Mouse (Mus musculus) heart, postnatal 14 days (tissue): Measurements from ENCODE around the gene Maz. TPM values are rescaled to one million over a fixed set of nuclear protein-coding genes. Genes with fewer than 3 reads are reported as not detected.

Experiments
- DNase-seq, 2 experiments: peaks; one replicate each; pipeline ENCODE4 v3.0.0; 2021 to 2022
- intact Hi-C: fragments of 180-260 bp; cut with DNase I; formaldehyde crosslinking; loops from one replicate; pipeline ENCODE4 v1.15.1; 2025
- total RNA-seq, 2 experiments: library from RNA; stranded (reverse); gene quantifications; 2 replicates each; pipeline ENCODE4 v1.2.3; 2021

Gene Maz
- total RNA-seq, 2 experiments from 2014 or later = 81.8 to 91.3 TPM

DNA sequence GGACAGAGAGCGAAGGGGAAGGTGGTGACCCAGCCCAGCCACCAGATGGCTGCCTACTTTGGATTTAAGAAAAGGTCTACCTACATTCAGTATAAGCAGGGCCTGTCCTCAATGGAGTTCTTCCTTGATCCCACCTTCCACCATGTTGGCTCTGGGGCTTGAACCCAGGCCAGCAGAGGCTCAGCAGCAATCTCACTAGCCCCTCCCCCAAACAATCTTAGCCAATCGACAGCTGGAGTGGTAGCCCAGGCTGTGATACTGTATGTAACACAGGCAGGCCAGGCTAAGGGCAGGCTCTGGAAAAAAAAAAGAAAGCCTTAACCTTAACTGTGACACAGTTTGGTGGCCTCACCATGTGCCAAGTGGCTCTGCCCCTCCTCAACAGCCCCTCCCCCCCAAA is 15.1 kb downstream of the Maz start:
- intact Hi-C loops = loop anchor here (10.0 kb wide), 1 partner anchor 93 kb away; no protein-coding TSS in a partner anchor
- DNase-seq = no peak

GRCm38 (mm10) chr7:127011051-127011450 is 15.8 kb downstream of the Maz start:
- DNase-seq = no peak
- intact Hi-C loops = loop anchor here (10.0 kb wide), 1 partner anchor 94 kb away; no protein-coding TSS in a partner anchor

- no peak for DNase-seq
- intact Hi-C loops = loop anchor here (10.0 kb wide), 1 partner anchor 95 kb away; no protein-coding TSS in a partner anchor
Observed at GRCm38 (mm10) chr7:127009307-127010085, 17.3 kb downstream of the Maz start.

DNA sequence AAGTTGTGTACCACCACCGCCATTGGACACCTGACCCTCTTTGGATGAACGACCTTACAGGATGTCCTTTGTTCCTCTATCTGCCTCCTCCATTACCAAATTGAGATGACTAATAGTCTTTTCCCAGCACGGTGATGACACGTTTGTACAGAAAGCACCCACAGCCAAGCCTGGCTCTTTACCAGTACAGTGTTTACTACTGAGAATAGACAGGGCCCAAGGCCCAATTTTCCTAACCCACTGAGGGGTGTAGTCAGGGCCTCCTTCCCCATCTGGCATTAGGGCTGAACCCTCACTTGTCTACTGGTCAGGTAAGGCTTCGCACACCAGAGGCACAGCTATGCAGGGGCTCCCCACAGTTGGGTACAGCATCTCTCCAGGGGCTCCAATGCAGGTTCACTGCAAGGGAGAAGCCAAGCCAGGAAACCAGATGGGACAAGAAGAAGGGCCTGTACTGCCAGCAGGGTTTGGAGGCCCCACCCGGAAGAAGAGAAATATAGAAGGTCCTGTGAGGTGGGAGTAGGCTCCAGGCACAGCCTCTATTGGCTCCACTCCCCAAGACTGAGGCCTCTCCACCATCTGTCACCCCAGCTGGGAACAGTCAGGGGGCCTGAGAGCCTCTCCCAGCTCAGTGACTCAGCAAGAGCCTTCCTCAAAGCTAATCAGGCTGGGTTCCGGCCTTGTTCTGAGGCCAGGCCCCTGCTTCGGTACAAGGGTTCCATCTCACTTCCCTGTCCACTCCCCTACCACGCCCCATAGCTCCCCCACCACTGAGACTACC is 18.4 kb downstream of the Maz start:
- intact Hi-C loops = no loop called here
- DNase-seq = peak; percentile 80 to 83

DNA sequence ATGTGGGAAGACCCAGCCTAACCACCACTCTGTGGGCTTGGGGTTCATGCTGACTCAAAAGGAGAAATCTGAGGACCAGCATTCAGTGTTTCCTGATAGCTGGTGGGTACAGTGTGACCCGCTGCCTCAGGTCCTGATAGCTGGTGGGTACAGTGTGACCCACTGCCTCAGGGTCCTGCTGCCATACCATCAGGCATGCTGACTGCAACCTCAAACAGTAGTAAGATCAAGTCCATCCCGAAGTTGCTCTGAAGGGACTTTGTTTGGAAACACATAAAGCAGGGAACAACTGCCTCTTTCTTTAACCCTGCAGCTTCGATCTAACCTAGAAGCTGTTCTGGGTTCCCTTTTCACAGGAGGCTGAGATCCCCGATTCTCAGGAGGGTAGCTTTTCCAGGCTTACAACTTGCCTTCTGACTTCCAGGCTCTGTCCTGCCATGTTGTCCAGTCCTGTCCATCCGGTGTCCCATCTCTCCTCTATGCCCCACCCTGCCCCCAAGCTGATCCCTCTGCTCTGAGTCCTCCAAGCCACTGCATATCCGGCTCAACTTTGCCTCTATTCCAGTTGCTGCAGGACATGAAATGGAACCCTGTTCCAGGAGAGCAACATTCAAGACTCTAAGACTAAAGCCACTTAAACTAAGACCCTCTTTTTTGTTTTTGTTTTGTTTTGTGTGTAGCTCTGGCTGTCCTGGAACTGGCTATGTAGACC is 19.4 kb downstream of the Maz start:
- no peak for DNase-seq
- intact Hi-C loops = no loop called here

- no peak for DNase-seq
- intact Hi-C loops = no loop called here
Observed at GRCm38 (mm10) chr7:127004122-127004875, 22.5 kb downstream of the Maz start.

GRCm38 (mm10) chr7:127003620-127004019 is 23.2 kb downstream of the Maz start:
- no peak for DNase-seq
- intact Hi-C loops = no loop called here

DNA sequence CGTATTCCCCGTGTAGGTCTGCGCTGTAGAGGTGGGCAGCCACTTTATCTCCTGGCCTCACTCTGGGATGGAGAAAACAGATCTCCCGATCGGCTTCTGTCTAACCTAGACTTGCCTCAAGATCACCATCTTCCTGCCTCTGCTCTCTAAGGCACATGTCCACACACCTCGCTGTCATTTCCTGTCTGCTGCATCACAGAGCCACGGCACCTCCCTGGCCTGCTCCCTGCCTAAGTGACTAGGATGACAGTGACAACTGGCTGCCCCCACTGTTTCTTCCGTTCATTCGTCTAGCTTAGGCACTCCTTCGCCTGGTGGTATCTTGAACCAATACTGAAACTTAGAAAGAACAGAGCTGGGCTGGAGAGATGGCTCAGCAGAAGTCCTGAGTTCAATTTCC is 27.3 kb downstream of the Maz start:
- intact Hi-C loops = no loop called here
- no peak for DNase-seq

DNA sequence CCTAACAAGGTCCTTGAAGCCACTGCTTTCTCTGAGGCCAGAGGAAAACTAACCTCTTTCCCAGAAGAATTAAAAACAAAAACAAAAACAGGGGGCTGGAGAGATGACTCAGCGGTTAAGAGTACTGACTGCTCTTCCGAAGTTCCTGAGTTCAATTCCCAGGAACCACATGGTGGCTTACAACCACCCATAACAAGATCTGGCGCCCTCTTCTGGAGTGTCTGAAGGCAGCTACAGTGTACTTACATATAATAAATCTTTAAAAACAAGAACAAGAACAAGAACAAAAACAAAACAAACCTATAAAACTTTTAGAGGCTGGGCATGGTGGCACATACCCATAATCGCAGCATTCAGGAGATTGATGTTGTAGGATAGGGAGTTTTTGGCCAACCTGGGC is 30.4 kb downstream of the Maz start:
- intact Hi-C loops = no loop called here
- no peak for DNase-seq

- DNase-seq = no peak
- intact Hi-C loops = no loop called here
Observed at GRCm38 (mm10) chr7:126988816-126989215, 38.0 kb downstream of the Maz start.

GRCm38 (mm10) chr7:126986319-126986718 is 40.5 kb downstream of the Maz start:
- peak; percentile 36 to 62 for DNase-seq
- intact Hi-C loops = loop anchor here (2.0 kb wide), 1 partner anchor 118 kb away; no protein-coding TSS in a partner anchor

GRCm38 (mm10) chr7:126984667-126985444 is 42.0 kb downstream of the Maz start:
- intact Hi-C loops = no loop called here
- DNase-seq = peak in 1 of 2 experiments; percentile 44

DNA sequence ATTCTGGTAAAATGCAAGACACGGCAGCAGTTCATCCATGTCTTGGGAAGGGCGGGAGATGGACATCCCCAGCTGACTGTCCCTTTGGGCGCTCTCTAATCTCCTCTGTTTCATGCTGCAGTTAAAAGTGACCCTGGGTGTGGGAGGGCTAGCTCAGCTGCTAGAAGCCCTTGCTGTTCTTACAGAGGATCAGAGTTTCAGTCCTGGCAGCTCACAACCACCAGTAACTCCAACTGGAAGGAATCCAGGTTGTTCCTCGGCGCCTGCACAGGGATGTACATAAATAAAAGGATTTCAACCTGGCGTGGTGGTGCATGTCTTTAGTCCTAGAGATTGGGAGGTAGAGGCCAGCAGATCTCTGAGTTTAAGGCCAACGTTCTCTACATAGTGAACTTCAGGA is 43.7 kb downstream of the Maz start:
- intact Hi-C loops = no loop called here
- no peak for DNase-seq

DNA sequence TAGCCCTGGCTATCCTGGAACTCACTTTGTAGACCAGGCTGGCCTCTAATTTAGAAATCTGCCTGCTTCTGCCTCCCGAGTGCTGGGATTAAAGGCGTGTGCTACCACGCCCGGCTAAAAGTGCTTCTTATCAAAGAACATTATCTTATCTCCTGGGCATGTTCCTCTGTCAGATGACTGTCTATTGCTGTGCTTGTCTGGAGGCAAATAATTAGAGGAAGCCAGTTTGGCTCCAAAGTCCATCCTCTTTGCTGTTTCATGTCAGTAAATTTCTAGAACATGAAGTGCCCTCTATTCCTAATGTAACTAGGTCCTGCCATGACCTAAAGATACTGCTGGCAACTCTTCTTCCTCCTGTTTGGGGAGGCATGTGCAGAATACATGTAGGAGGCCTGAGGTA is 44.8 kb downstream of the Maz start:
- intact Hi-C loops = no loop called here
- no peak for DNase-seq

DNA sequence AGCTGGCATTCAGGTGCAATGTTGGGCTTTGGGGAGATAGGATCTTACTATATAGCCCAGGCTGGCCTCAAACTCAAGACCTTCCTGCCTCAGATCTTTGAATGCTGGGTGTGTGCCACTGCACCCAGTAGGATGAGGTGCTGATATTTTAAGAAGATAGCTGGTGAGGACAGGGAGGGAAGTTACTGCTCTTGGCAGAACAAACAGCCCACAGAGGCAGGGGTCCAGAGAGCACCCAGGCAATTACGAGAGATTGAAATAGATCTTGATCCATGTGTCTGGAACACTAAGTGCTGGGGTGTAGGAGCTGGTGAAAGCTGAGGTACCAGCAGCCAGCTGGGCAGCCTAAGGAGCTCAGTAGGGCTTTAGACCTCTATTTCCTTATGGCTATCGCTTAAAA is 45.2 kb downstream of the Maz start:
- intact Hi-C loops = no loop called here
- no peak for DNase-seq

GRCm38 (mm10) chr7:126978841-126979240 is 48.0 kb downstream of the Maz start:
- intact Hi-C loops = no loop called here
- DNase-seq = no peak

DNA sequence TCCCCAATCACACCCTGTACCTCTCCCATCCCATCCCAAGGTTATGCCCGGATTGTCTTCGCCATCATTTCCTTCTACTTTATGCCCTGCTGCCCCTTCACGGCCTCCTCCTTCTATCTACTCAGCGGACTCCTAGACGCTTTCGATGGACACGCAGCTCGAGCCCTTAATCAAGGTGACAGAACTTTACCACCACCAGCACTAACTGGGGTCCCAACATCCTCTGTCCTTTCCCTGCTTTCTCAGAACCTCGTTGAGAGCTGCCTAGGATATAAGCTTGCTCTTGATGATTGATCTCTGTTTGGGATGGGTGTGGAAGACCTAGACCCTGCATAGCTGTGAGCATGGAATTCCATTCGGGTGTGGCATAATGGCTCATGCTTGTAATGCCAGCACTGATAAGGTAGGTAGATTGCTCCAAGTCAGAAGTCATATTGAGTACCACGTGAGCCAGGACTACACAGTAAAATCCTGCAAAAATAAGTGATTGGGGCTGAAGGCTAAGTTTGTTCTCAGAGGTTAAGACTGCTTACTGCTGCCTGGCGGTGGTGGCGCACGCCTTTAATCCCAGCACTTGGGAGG is 49.9 kb downstream of the Maz start:
- DNase-seq = no peak
- intact Hi-C loops = loop anchor here (2.0 kb wide), 2 partner anchors 26 to 38 kb away; partner anchors contain the start of genes Mvp and Sez6l2

DNA sequence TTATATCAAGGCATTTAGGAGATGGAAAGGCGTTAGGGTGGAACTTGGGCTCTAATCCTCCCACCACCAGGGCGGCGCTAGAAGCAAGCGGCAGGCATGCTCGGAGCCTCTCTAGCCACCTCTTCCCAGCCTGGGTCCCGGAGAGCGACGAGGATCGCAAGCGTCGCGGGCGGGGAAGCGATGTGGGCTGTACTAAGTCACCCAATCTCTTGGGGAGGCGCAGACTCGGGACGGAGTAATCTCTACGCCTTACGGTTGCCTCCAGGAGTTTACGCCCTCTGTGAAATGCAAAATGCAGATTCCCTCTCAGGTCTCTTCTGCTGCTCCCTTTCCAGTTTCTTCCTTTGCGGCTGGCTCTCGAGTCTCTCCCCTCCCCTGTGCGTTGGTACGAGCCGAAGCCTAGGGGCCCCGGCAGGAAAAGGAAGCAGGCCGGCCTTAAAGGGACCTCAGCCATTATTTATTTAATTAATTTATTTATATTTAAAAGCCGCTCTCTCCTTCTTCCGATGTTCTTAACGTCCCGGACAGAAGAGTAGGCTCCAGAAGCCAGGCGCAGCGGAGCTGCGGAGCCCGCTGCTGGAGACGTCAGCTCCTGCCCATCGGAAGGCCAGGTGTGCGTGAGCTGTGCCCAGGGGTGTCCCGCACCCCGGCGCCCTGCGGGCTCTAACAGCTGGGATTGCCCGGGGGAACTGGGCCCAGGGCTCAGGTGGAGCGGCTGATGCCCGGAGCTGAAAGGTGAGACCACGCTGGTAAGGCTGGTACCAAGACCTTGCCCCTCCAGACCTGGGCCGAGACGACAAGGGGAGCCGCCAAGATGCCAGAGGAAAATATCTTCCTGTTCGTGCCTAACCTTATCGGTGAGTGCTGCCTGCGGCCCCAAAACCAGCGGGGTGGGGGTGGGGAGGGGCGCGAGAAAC is 50.6 kb downstream of the Maz start, which contains the start of gene Cdiptos:
Gene Cdiptos, minus strand, starts transcription at position 149 of the 917 bp plus-strand sequence.
- peak; percentile 97 to 98 for DNase-seq
- intact Hi-C loops = loop anchor here (2.0 kb wide), 2 partner anchors 25 to 39 kb away; partner anchors contain the start of genes Mvp and Sez6l2
